9 mouse cellular contexts compared by ENCODE assay signal in the genomic region with DNA sequence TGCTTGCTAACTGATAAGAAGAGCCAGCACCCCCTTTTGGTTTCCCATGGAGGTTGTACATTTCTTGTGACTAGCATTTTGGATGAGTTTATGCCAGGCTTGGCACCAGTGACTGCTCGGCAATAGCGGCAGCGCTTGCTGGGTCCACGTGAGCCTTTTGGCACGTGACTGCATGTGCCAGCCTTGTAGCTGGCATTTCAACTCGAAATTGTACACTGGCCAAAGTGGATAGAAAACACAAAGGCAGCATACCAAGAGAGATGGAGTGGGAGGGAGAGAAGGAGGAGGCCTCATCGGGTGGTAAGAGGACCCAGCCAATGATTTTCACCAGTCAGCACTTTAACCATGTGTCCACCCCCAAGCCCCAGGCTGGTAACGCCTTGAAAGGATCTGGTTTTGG. TPM values are rescaled to one million over a fixed set of nuclear protein-coding genes. Genes with fewer than 3 reads are reported as not detected.
A peak's percentile ranks its signal among the peaks of the same experiment; 100 is the strongest.
DNase-seq lines count a peak whose midpoint lies in the region; ATAC-seq and TF ChIP-seq lines count a peak whose summit lies in the region.
"Had no signal": no experiment of that assay in that cellular context is flagged by ENCODE, and none has a peak within 500 bp of the region (broad histone marks: within the 10 kb centered on the region; RNA-seq: fewer than 3 reads in every experiment).

No protein-coding gene starts in this region.

- no peak overlapping the region for H3K9ac ChIP-seq in midbrain, embryonic 13.5 days (replicated peaks)

- H3K27ac ChIP-seq in kidney, adult 2 months (ENCODE audit: insufficient read depth, low read depth, low read length): no peak overlapping the region
- H3K27ac ChIP-seq in midbrain, embryonic 13.5 days: no peak overlapping the region

- H3K36me3 ChIP-seq in kidney, adult 2 months (ENCODE audit: control insufficient read depth, insufficient read depth, low read length): no peaks in the 10 kb centered on the region
- H3K36me3 ChIP-seq in midbrain, embryonic 13.5 days: no peaks in the 10 kb centered on the region

- no peaks in the 10 kb centered on the region for H3K4me1 ChIP-seq in kidney, adult 2 months (ENCODE audit: control insufficient read depth, insufficient read depth, low read length)
- H3K4me1 ChIP-seq in midbrain, embryonic 13.5 days (replicated peaks): peaks cover 20% of the 10 kb centered on the region

- H3K9me3 ChIP-seq in midbrain, embryonic 13.5 days: no peaks in the 10 kb centered on the region

- H3K27me3 ChIP-seq in kidney, adult 2 months (replicated peaks; ENCODE audit: control insufficient read depth, insufficient read depth, low read length): no peaks in the 10 kb centered on the region
- no peaks in the 10 kb centered on the region for H3K27me3 ChIP-seq in midbrain, embryonic 13.5 days

- WGBS in kidney, adult 2 months: 56% methylated on average over 8 of the region's 8 CpGs
- 73% methylated on average over 8 of the region's 8 CpGs for WGBS in midbrain, embryonic 13.5 days

- peak; percentile 51 for ATAC-seq in midbrain, embryonic 13.5 days
- ATAC-seq in activated CD4-positive, CD25-positive, alpha-beta regulatory T cell, adult 4 months: no peak

- no peak overlapping the region for H3K4me3 ChIP-seq in kidney, adult 2 months (ENCODE audit: insufficient read depth, low read depth, low read length)
- H3K4me3 ChIP-seq in midbrain, embryonic 13.5 days (replicated peaks): no peak overlapping the region

- no peak for TF ChIP-seq CTCF in kidney, adult 2 months (conservative IDR thresholded peaks at IDR 0.05; ENCODE audit: insufficient read depth, insufficient read length, low read depth, low read length)

- TF ChIP-seq POLR2A in kidney, adult 2 months (IDR thresholded peaks at IDR 0.05; ENCODE audit: low read depth, low read length): no peak

- no peak overlapping the region for H3K4me2 ChIP-seq in midbrain, embryonic 13.5 days (replicated peaks)

- DNase-seq in kidney, adult 2 months: peak; percentile 39
- no peak for DNase-seq in kidney, postnatal 14 days
- peak; percentile 42 to 48 for DNase-seq in cerebellum, adult 18-20 months
- peak; percentile 51 to 76 for DNase-seq in layer of hippocampus, adult 18-20 months (ENCODE audit: low spot score in 2 of 2)
- DNase-seq in urinary bladder, postnatal 10 days (ENCODE audit: low spot score): no peak
- DNase-seq in testis, postnatal 14 days (ENCODE audit: low spot score): no peak

RNA-seq across cellular contexts. Expression of a gene that starts 34.4 kb away (rescaled TPM):
- not detected in 2 replicates for polyA plus RNA-seq in kidney, adult 2 months (2012; rRNA removed)
- 1 to 10 TPM in 1 of 2 experiments, under 1 TPM in 1; 0.53 to 1.1 TPM for total RNA-seq in layer of hippocampus, adult 18-20 months (2021)
- polyA plus RNA-seq in midbrain, embryonic 13.5 days (2015; fragmentation: Nextera tagmentation; extraction: Ambion mirVana): 1.6 and 1.8 TPM in 2 replicates
- polyA plus RNA-seq in activated CD4-positive, CD25-positive, alpha-beta regulatory T cell, adult 4 months (2017; shearing (Covaris generic)): not detected
- total RNA-seq: liver, adult 2 months had no signal
- polyA plus RNA-seq: liver, adult 2 months had no signal

Comparison
In these comparisons a context has a peak if more than half of its experiments do, and no peak if none do; other contexts are left out.
1. DNase-seq: peak in kidney, adult 2 months (single experiment), cerebellum, adult 18-20 months (2 of 2) and layer of hippocampus, adult 18-20 months (2 of 2); none in kidney, postnatal 14 days (single experiment), urinary bladder, postnatal 10 days (single experiment) and testis, postnatal 14 days (single experiment).